Mouse (Mus musculus) heart, adult 2 months (tissue): ENCODE measurements around the gene Gdap2.

ENCODE experiments used
- CTCF ChIP-seq: fragments of 200-600 bp; IDR thresholded peaks from 2 replicates; pipeline ENCODE4 v1.8.1; 2022; ENCODE audit warnings: antibody characterized with exemption, mild to moderate bottlenecking, moderate library complexity
- EP300 ChIP-seq: fragments of 200-500 bp; IDR thresholded peaks from 2 replicates; pipeline ENCODE4 v1.6.1; 2011; ENCODE audit warnings: low read depth, low read length, control low read depth; ENCODE audit not compliant: insufficient read depth
- POLR2A ChIP-seq: fragments of 200-500 bp; IDR thresholded peaks from 2 replicates; pipeline ENCODE4 v1.6.1; 2011; ENCODE audit warnings: mild to moderate bottlenecking, low read depth, low read length, control low read depth; ENCODE audit not compliant: insufficient read depth

DNA sequence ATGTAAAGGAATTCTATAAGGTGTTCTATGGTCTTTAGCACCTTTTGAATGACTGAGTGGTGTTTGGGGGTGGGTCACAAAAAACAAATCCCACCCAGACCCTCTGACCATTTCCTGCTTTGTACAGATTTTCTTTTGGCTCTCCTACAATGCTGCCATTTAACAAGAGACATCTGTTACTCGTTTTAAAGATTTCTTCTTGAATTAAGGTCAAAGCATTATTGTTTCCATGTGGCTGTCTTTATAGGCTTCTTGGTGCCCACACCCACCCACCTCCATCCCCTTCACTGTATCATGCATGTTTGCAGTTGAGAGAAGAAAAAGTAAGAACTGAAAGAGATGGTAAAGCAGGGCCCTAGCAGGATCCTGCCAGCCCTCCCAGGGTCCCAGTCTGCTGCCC is 44.8 kb downstream of the Gdap2 start:
- TF ChIP-seq CTCF: no peak
- TF ChIP-seq EP300: no peak
- no peak for TF ChIP-seq POLR2A
